Mouse (Mus musculus): ENCODE results near the gene Dhx58. TPM values are rescaled to one million over a fixed set of nuclear protein-coding genes. Genes with fewer than 3 reads are reported as not detected.

Dhx58 gene
- total and polyA plus RNA-seq, 2 experiments: 11.9 to 16.3 TPM

GRCm38 (mm10) chr11:100721254-100721653 is 17.2 kb upstream of the Dhx58 start:
- TF ChIP-seq POLR2A (IDR thresholded peaks at IDR 0.05; ENCODE audit: extremely low read depth, insufficient read depth, low read length) (no peak), CTCF (IDR thresholded peaks at IDR 0.05; ENCODE audit: low read depth, low read length) (no peak)
- H3K4me1 ChIP-seq (ENCODE audit: control insufficient read depth, insufficient read depth, low read length): peaks cover 30% of the 10 kb centered on the region
- DNase-seq (ENCODE audit: extremely low read depth, low read depth, low spot score): no peak
- H3K36me3 ChIP-seq (ENCODE audit: control insufficient read depth, insufficient read depth, low read length): peaks cover 13% of the 10 kb centered on the region
- H3K9ac ChIP-seq (ENCODE audit: low read depth, low read length): no peak overlapping the region
- H3K4me3 ChIP-seq (ENCODE audit: insufficient read depth, low read depth, low read length): no peak overlapping the region
- WGBS: 65% methylated on average over 4 of the region's 4 CpGs
- H3K27me3 ChIP-seq (ENCODE audit: control insufficient read depth, insufficient read depth, low read length): no peaks in the 10 kb centered on the region
- H3K27ac ChIP-seq (replicated peaks; ENCODE audit: insufficient read depth, low read depth, low read length): peak overlapping the region; percentile 58
- H3K79me2 ChIP-seq (ENCODE audit: control insufficient read depth, insufficient read depth, low read length): peaks cover 12% of the 10 kb centered on the region; the same call in 1 of the 2 replicates

DNA sequence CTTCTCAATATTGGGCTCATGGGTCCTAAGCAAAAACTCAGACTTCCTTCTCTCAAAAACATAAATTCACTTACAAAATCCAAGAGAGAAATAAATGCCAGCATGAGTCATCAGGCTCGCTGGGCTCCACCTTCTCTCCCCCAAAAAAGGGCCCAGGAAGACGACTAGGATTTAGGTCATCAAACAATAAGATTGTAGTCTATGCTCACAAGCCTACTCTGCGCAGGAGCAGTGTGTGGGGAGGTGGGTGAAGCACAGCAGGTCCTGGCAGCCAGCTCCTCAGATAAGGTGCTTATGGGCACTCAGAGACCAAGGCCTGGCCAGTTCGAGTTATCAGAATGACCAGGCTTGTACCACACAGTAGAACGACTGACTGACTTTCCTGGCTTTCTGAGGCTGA is 16.3 kb upstream of the Dhx58 start:
- TF ChIP-seq CTCF (IDR thresholded peaks at IDR 0.05; ENCODE audit: low read depth, low read length): no peak
- TF ChIP-seq POLR2A (IDR thresholded peaks at IDR 0.05; ENCODE audit: extremely low read depth, insufficient read depth, low read length): no peak
- Histone ChIP-seq H3K4me1 (ENCODE audit: control insufficient read depth, insufficient read depth, low read length) (peaks cover 26% of the 10 kb centered on the region), H3K27ac (replicated peaks; ENCODE audit: insufficient read depth, low read depth, low read length) (peak overlapping the region; percentile 58), H3K79me2 (ENCODE audit: control insufficient read depth, insufficient read depth, low read length) (peaks cover 12% of the 10 kb centered on the region; the same call in 1 of the 2 replicates), H3K9ac (ENCODE audit: low read depth, low read length) (no peak overlapping the region), H3K4me3 (ENCODE audit: insufficient read depth, low read depth, low read length) (no peak overlapping the region), H3K27me3 (ENCODE audit: control insufficient read depth, insufficient read depth, low read length) (no peaks in the 10 kb centered on the region), H3K36me3 (ENCODE audit: control insufficient read depth, insufficient read depth, low read length) (peaks cover 14% of the 10 kb centered on the region)
- WGBS: 72% methylated on average over 5 of the region's 5 CpGs
- DNase-seq (ENCODE audit: extremely low read depth, low read depth, low spot score): no peak

- no peak for DNase-seq (ENCODE audit: extremely low read depth, low read depth, low spot score)
- Histone ChIP-seq H3K9ac (ENCODE audit: low read depth, low read length) (0 out of 2 replicates have a peak overlapping the region, but pooled peaks have one; percentile 18), H3K4me3 (ENCODE audit: insufficient read depth, low read depth, low read length) (no peak overlapping the region), H3K27me3 (ENCODE audit: control insufficient read depth, insufficient read depth, low read length) (no peaks in the 10 kb centered on the region), H3K36me3 (ENCODE audit: control insufficient read depth, insufficient read depth, low read length) (peaks cover 14% of the 10 kb centered on the region), H3K79me2 (ENCODE audit: control insufficient read depth, insufficient read depth, low read length) (peaks cover 12% of the 10 kb centered on the region; the same call in 1 of the 2 replicates), H3K4me1 (ENCODE audit: control insufficient read depth, insufficient read depth, low read length) (peaks cover 21% of the 10 kb centered on the region), H3K27ac (replicated peaks; ENCODE audit: insufficient read depth, low read depth, low read length) (peak overlapping the region; percentile 58; the same call in 1 of the 2 replicates)
- TF ChIP-seq POLR2A (IDR thresholded peaks at IDR 0.05; ENCODE audit: extremely low read depth, insufficient read depth, low read length) (no peak), CTCF (IDR thresholded peaks at IDR 0.05; ENCODE audit: low read depth, low read length) (no peak)
- 86% methylated on average over 11 of the region's 11 CpGs for WGBS
Observed at GRCm38 (mm10) chr11:100719893-100720292, 15.8 kb upstream of the Dhx58 start.

GRCm38 (mm10) chr11:100719312-100719711 is 15.2 kb upstream of the Dhx58 start:
- Histone ChIP-seq H3K79me2 (ENCODE audit: control insufficient read depth, insufficient read depth, low read length) (peaks cover 12% of the 10 kb centered on the region; the same call in 1 of the 2 replicates), H3K27ac (replicated peaks; ENCODE audit: insufficient read depth, low read depth, low read length) (no peak overlapping the region), H3K27me3 (ENCODE audit: control insufficient read depth, insufficient read depth, low read length) (no peaks in the 10 kb centered on the region), H3K36me3 (ENCODE audit: control insufficient read depth, insufficient read depth, low read length) (peaks cover 14% of the 10 kb centered on the region), H3K4me3 (ENCODE audit: insufficient read depth, low read depth, low read length) (no peak overlapping the region), H3K9ac (ENCODE audit: low read depth, low read length) (no peak overlapping the region), H3K4me1 (ENCODE audit: control insufficient read depth, insufficient read depth, low read length) (peaks cover 15% of the 10 kb centered on the region)
- TF ChIP-seq POLR2A (IDR thresholded peaks at IDR 0.05; ENCODE audit: extremely low read depth, insufficient read depth, low read length) (no peak), CTCF (IDR thresholded peaks at IDR 0.05; ENCODE audit: low read depth, low read length) (no peak)
- 74% methylated on average over 3 of the region's 3 CpGs for WGBS
- DNase-seq (ENCODE audit: extremely low read depth, low read depth, low spot score): no peak

- TF ChIP-seq CTCF (IDR thresholded peaks at IDR 0.05; ENCODE audit: low read depth, low read length) (no peak), POLR2A (IDR thresholded peaks at IDR 0.05; ENCODE audit: extremely low read depth, insufficient read depth, low read length) (no peak)
- peaks cover 13% of the 10 kb centered on the region for H3K4me1 ChIP-seq (ENCODE audit: control insufficient read depth, insufficient read depth, low read length)
- no peak for DNase-seq (ENCODE audit: extremely low read depth, low read depth, low spot score)
- peaks cover 14% of the 10 kb centered on the region for H3K36me3 ChIP-seq (ENCODE audit: control insufficient read depth, insufficient read depth, low read length)
- H3K9ac ChIP-seq (ENCODE audit: low read depth, low read length): no peak overlapping the region
- no peaks in the 10 kb centered on the region for H3K27me3 ChIP-seq (ENCODE audit: control insufficient read depth, insufficient read depth, low read length)
- 85% methylated on average over 4 of the region's 4 CpGs for WGBS
- no peak overlapping the region for H3K27ac ChIP-seq (replicated peaks; ENCODE audit: insufficient read depth, low read depth, low read length)
- no peak overlapping the region for H3K4me3 ChIP-seq (ENCODE audit: insufficient read depth, low read depth, low read length)
- peaks cover 12% of the 10 kb centered on the region; the same call in 1 of the 2 replicates for H3K79me2 ChIP-seq (ENCODE audit: control insufficient read depth, insufficient read depth, low read length)
Observed at GRCm38 (mm10) chr11:100718866-100719265, 14.8 kb upstream of the Dhx58 start.

DNA sequence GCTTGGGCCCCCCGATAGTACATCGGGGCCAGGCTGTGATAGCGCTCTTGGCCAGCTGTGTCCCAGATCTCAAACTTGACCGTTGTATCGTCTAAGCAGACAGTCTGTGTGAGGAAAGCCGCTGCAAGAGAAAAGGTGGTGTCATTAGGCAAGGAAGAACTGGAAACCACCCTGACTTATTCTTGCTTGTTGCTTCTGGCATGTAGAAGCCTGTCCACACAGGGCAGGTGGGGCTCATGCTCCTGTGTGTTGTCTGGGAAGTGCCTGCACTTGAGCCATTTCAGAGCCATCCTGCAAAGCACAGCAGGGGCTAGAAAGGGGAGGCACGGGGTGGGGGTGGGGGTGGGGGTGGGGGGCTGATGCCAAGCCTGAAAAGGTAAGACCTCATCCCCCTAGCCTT is 14.4 kb upstream of the Dhx58 start:
- DNase-seq (ENCODE audit: extremely low read depth, low read depth, low spot score): no peak
- WGBS: 96% methylated on average over 7 of the region's 7 CpGs
- Histone ChIP-seq H3K4me1 (ENCODE audit: control insufficient read depth, insufficient read depth, low read length) (peaks cover 13% of the 10 kb centered on the region), H3K27me3 (ENCODE audit: control insufficient read depth, insufficient read depth, low read length) (no peaks in the 10 kb centered on the region), H3K27ac (replicated peaks; ENCODE audit: insufficient read depth, low read depth, low read length) (no peak overlapping the region), H3K9ac (ENCODE audit: low read depth, low read length) (no peak overlapping the region), H3K4me3 (ENCODE audit: insufficient read depth, low read depth, low read length) (no peak overlapping the region), H3K79me2 (ENCODE audit: control insufficient read depth, insufficient read depth, low read length) (peaks cover 12% of the 10 kb centered on the region; the same call in 1 of the 2 replicates), H3K36me3 (ENCODE audit: control insufficient read depth, insufficient read depth, low read length) (peaks cover 14% of the 10 kb centered on the region)
- TF ChIP-seq POLR2A (IDR thresholded peaks at IDR 0.05; ENCODE audit: extremely low read depth, insufficient read depth, low read length) (no peak), CTCF (IDR thresholded peaks at IDR 0.05; ENCODE audit: low read depth, low read length) (no peak)
